Mouse (Mus musculus) megakaryocyte, embryonic 14.5 days (primary cell): Measurements from ENCODE around the gene Nat14.

Experiments
- FLI1 ChIP-seq: IDR thresholded peaks from 2 replicates; pipeline ENCODE4 v1.6.1; 2012; ENCODE audit warnings: low read length, inconsistent platforms, mixed read lengths
- GATA1 ChIP-seq: IDR thresholded peaks from 3 replicates; pipeline ENCODE4 v1.6.1; 2012; ENCODE audit warnings: mixed read lengths, low read length, inconsistent platforms, borderline replicate concordance

GRCm38 (mm10) chr7:4925441-4926381 is 3.9 kb downstream of the Nat14 start, which contains the start of gene Ssc5d:
- TF ChIP-seq GATA1 = no peak
- TF ChIP-seq FLI1 = no peak
